Comparison of ENCODE assay signal across 9 mouse cellular contexts in the genomic region with DNA sequence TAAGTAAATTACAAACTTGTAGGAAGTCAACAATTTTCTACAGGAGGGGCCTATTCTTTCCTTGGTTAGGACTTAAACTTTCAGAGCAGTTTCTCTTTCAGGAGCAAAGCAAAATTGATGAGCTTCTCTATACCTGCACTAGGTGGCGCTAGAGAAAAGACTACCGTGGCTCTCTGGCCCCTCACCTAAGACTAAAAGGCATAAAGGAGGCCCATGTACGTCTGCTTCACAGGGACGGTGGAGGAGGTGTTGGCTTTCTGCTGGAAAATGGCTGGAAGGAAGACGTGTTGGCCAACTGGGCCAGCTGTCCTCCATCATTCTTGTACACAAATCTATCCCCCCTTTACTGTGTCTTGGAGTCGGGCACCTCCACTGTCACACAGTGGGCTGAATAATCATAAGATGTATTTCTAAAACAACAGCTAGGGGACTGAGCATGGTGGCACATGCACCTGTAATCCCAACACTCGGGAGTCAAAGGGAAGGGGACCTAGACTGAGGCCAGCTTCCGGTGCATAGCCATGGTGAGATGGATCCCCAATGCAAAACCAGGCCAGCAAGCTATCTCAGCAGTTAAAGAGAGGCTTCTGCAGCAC. TPM values are rescaled to one million over a fixed set of nuclear protein-coding genes. Genes with fewer than 3 reads are reported as not detected.
DNase-seq lines count a peak whose midpoint lies in the region; ATAC-seq and TF ChIP-seq lines count a peak whose summit lies in the region.
"Had no signal": no experiment of that assay in that cellular context is flagged by ENCODE, and none has a peak within 500 bp of the region (broad histone marks: within the 10 kb centered on the region; RNA-seq: fewer than 3 reads in every experiment).

No protein-coding gene starts in this region.

- H3K27ac ChIP-seq in kidney, embryonic 14.5 days (ENCODE audit: low read depth, low read length) = no peak overlapping the region
- no peak overlapping the region for H3K27ac ChIP-seq in CH12.LX (ENCODE audit: insufficient read depth, low read depth)
- H3K27ac ChIP-seq in forebrain, embryonic 15.5 days (replicated peaks) = no peak overlapping the region
- H3K27ac ChIP-seq: heart, embryonic 15.5 days had no signal

- no peak overlapping the region for H3K9ac ChIP-seq in kidney, embryonic 14.5 days (ENCODE audit: low read depth, low read length)
- no peak overlapping the region for H3K9ac ChIP-seq in CH12.LX (ENCODE audit: insufficient read depth, low read depth)
- no peak overlapping the region for H3K9ac ChIP-seq in forebrain, embryonic 15.5 days (replicated peaks)
- H3K9ac ChIP-seq: heart, embryonic 15.5 days had no signal

- no peak for DNase-seq in kidney, adult 18-20 months
- DNase-seq in CH12.LX (ENCODE audit: extremely low read depth) = peak; percentile 51
- peak; percentile 59 for DNase-seq in lung, postnatal 36 days
- DNase-seq in Muller cell, postnatal 12 days (ENCODE audit: inconsistent ontology term) = no peak

- dilution Hi-C loops in CH12.LX (cut with MboI; ENCODE audit: extremely low pct_ligation_motif_present, extremely low pct_unique_long_range_greater_than_20kb, low sequenced_read_pairs) = no loop called here

- no peak for TF ChIP-seq POLR2A in CH12.LX (IDR thresholded peaks at IDR 0.05; ENCODE audit: low read depth, low read length)

- no peaks in the 10 kb centered on the region for H3K9me3 ChIP-seq in kidney, embryonic 14.5 days (ENCODE audit: control insufficient read depth, low read length)
- no peaks in the 10 kb centered on the region for H3K9me3 ChIP-seq in CH12.LX (replicated peaks; ENCODE audit: low read length)
- H3K9me3 ChIP-seq in forebrain, embryonic 15.5 days = no peaks in the 10 kb centered on the region
- H3K9me3 ChIP-seq: heart, embryonic 15.5 days had no signal

- peak; percentile 53; the same call in 1 of the 2 replicates for ATAC-seq in kidney, embryonic 14.5 days (ENCODE audit: low FRiP score, low TSS enrichment)
- ATAC-seq in activated CD4-positive, CD25-positive, alpha-beta regulatory T cell, adult 4 months = peak; percentile 76
- ATAC-seq in forebrain, embryonic 15.5 days (replicated peaks) = peak; percentile 46; the same call in 1 of the 2 replicates

- in situ Hi-C loops in CH12.LX (cut with MboI; ENCODE audit: low pct_ligation_motif_present, low pct_unique_long_range_greater_than_20kb, low sequenced_read_pairs) = no loop called here

- no peak overlapping the region for H3K4me2 ChIP-seq in kidney, embryonic 14.5 days (replicated peaks; ENCODE audit: low read depth, low read length)
- H3K4me2 ChIP-seq in CH12.LX (ENCODE audit: insufficient read depth, low read depth, poor library complexity, severe bottlenecking) = no peak overlapping the region
- H3K4me2 ChIP-seq in forebrain, embryonic 15.5 days (replicated peaks) = no peak overlapping the region
- H3K4me2 ChIP-seq: heart, embryonic 15.5 days had no signal

- peak; percentile 71 for TF ChIP-seq RAD21 in CH12.LX (IDR thresholded peaks at IDR 0.05; ENCODE audit: low read depth, low read length)

- no peak overlapping the region for H3K4me3 ChIP-seq in kidney, embryonic 14.5 days (ENCODE audit: low read length)
- no peak overlapping the region for H3K4me3 ChIP-seq in CH12.LX (replicated peaks in 1 of 3; ENCODE audit: low read depth in 2 of 3, low read length in 2 of 3, poor library complexity in 1 of 3)
- H3K4me3 ChIP-seq in forebrain, embryonic 15.5 days = no peak overlapping the region
- H3K4me3 ChIP-seq: heart, embryonic 15.5 days; myocyte had no signal

- H3K27me3 ChIP-seq in kidney, embryonic 14.5 days (ENCODE audit: control insufficient read depth, insufficient read depth, low read length) = no peaks in the 10 kb centered on the region
- H3K27me3 ChIP-seq in CH12.LX (replicated peaks) = no peaks in the 10 kb centered on the region
- H3K27me3 ChIP-seq in forebrain, embryonic 15.5 days = no peaks in the 10 kb centered on the region
- H3K27me3 ChIP-seq: heart, embryonic 15.5 days had no signal

- WGBS in kidney, embryonic 14.5 days = 38% methylated on average over 8 of the region's 8 CpGs
- WGBS in forebrain, embryonic 15.5 days = 33% methylated on average over 8 of the region's 8 CpGs

- H3K36me3 ChIP-seq in kidney, embryonic 14.5 days (ENCODE audit: control insufficient read depth, insufficient read depth, low read length) = peaks cover 2% of the 10 kb centered on the region; the same call in 1 of the 2 replicates
- H3K36me3 ChIP-seq in CH12.LX (replicated peaks in 1 of 2; ENCODE audit: control insufficient read depth in 1 of 2, insufficient read depth in 1 of 2, low read length in 1 of 2) = peaks cover 5 to 40% of the 10 kb centered on the region in 2 experiments
- H3K36me3 ChIP-seq in forebrain, embryonic 15.5 days = peaks cover under 1% of the 10 kb centered on the region; the same call in 1 of the 2 replicates

- no peaks in the 10 kb centered on the region for H3K79me2 ChIP-seq in CH12.LX (replicated peaks; ENCODE audit: control insufficient read depth, extremely low read depth, insufficient read depth, poor library complexity, severe bottlenecking)

- no peak for TF ChIP-seq EP300 in CH12.LX (IDR thresholded peaks at IDR 0.05; ENCODE audit: low read length)

- H3K4me1 ChIP-seq in kidney, embryonic 14.5 days (ENCODE audit: control insufficient read depth, insufficient read depth, low read length) = no peaks in the 10 kb centered on the region
- peaks cover 0 to 7% of the 10 kb centered on the region in 2 experiments; a peak in 2 of 4 replicates for H3K4me1 ChIP-seq in CH12.LX (ENCODE audit: control insufficient read depth in 1 of 2, insufficient read depth in 2 of 2)
- no peaks in the 10 kb centered on the region for H3K4me1 ChIP-seq in forebrain, embryonic 15.5 days

- peak; percentile 46 to 84; a peak in 3 of 4 replicates for TF ChIP-seq CTCF in CH12.LX (conservative IDR thresholded peaks at IDR 0.05 in 1 of 2, IDR thresholded peaks at IDR 0.05 in 1 of 2; ENCODE audit: low read depth in 2 of 2, low read length in 2 of 2)

TF ChIP-seq in CH12.LX, 34 proteins besides CTCF, POLR2A, EP300 and RAD21:
- TF ChIP-seq IRF4 (IDR thresholded peaks at IDR 0.05; ENCODE audit: low read depth, low read length) (no peak), GABPA (IDR thresholded peaks at IDR 0.05; ENCODE audit: insufficient replicate concordance, low read depth, low read length) (no peak), PAX5 (IDR thresholded peaks at IDR 0.05; ENCODE audit: low read length) (no peak), SMC3 (IDR thresholded peaks at IDR 0.05; ENCODE audit: low read depth, low read length) (peak; percentile 70), ZMIZ1 (IDR thresholded peaks at IDR 0.05; ENCODE audit: low read depth, low read length) (no peak), POLR2AphosphoS2 (IDR thresholded peaks at IDR 0.05; ENCODE audit: low read depth, low read length) (no peak)
TF ChIP-seq in CH12.LX: peak in this region for 1.

RNA-seq across cellular contexts. Expression of a gene that starts 36.0 kb away (rescaled TPM):
- 0.17 TPM in 1 of 2 replicates, not detected in the other for polyA plus RNA-seq in kidney, embryonic 14.5 days (2014; fragmentation: Nextera tagmentation; extraction: Ambion mirVana)
- total RNA-seq in CH12.LX (2012; rRNA removed) (not detected in 2 replicates), CH12.LX (2014; rRNA removed) (not detected in 2 replicates)
- polyA plus RNA-seq in CH12.LX (2012; ENCODE audit: insufficient read length, low read depth) = not detected in 2 replicates
- under 1 TPM in 1 of 2 experiments, not detected in 1; 0.67 TPM for polyA plus RNA-seq in activated CD4-positive, CD25-positive, alpha-beta regulatory T cell, adult 4 months (2017; shearing (Covaris generic))
- polyA plus RNA-seq in forebrain, embryonic 15.5 days (2015; fragmentation: Nextera tagmentation; extraction: Ambion mirVana) = not detected in 2 replicates
- polyA plus RNA-seq: heart, embryonic 15.5 days; myocyte had no signal

RNA-seq across cellular contexts. Expression of a gene that starts 54.1 kb away (rescaled TPM):
- 5.4 and 12.4 TPM in 2 replicates for polyA plus RNA-seq in kidney, embryonic 14.5 days (2014; fragmentation: Nextera tagmentation; extraction: Ambion mirVana)
- total RNA-seq in CH12.LX (2012; rRNA removed) = 4.7 and 5.2 TPM in 2 replicates
- total RNA-seq in CH12.LX (2014; rRNA removed) = 4.6 and 5.3 TPM in 2 replicates
- polyA plus RNA-seq in CH12.LX (2012; ENCODE audit: insufficient read length, low read depth) = 3.7 and 4.4 TPM in 2 replicates
- 1 to 10 TPM; 3.0 to 3.1 TPM for polyA plus RNA-seq in activated CD4-positive, CD25-positive, alpha-beta regulatory T cell, adult 4 months (2017; shearing (Covaris generic))
- polyA plus RNA-seq in forebrain, embryonic 15.5 days (2015; fragmentation: Nextera tagmentation; extraction: Ambion mirVana) = 2.8 and 2.9 TPM in 2 replicates

RNA-seq across cellular contexts. Expression of a gene that starts 55.2 kb away (rescaled TPM):
- polyA plus RNA-seq in kidney, embryonic 14.5 days (2014; fragmentation: Nextera tagmentation; extraction: Ambion mirVana) = 18.1 and 28.9 TPM in 2 replicates
- total RNA-seq in CH12.LX (2012; rRNA removed) (5.0 and 5.6 TPM in 2 replicates), CH12.LX (2014; rRNA removed) (3.8 and 4.0 TPM in 2 replicates)
- 17.4 and 18.2 TPM in 2 replicates for polyA plus RNA-seq in CH12.LX (2012; ENCODE audit: insufficient read length, low read depth)
- polyA plus RNA-seq in activated CD4-positive, CD25-positive, alpha-beta regulatory T cell, adult 4 months (2017; shearing (Covaris generic)) = 10 to 100 TPM; 10.4 to 10.8 TPM
- polyA plus RNA-seq in forebrain, embryonic 15.5 days (2015; fragmentation: Nextera tagmentation; extraction: Ambion mirVana) = 15.4 and 16.4 TPM in 2 replicates

Comparison
In these comparisons a context has a peak if more than half of its experiments do, and no peak if none do; other contexts are left out.
1. DNase-seq: peak in CH12.LX (single experiment) and lung, postnatal 36 days (single experiment); none in kidney, adult 18-20 months (single experiment) and Muller cell, postnatal 12 days (single experiment).
2. Peak in every context shown above with its lines, with median percentiles within 50 percentile points of each other: ATAC-seq.